Mouse (Mus musculus): Measurements from ENCODE around the gene Hsd17b1. TPM values are rescaled to one million over a fixed set of nuclear protein-coding genes. Genes with fewer than 3 reads are reported as not detected.

Gene Hsd17b1
- polyA plus RNA-seq, 1 experiment from 2014 or later: 0.08 TPM

DNA sequence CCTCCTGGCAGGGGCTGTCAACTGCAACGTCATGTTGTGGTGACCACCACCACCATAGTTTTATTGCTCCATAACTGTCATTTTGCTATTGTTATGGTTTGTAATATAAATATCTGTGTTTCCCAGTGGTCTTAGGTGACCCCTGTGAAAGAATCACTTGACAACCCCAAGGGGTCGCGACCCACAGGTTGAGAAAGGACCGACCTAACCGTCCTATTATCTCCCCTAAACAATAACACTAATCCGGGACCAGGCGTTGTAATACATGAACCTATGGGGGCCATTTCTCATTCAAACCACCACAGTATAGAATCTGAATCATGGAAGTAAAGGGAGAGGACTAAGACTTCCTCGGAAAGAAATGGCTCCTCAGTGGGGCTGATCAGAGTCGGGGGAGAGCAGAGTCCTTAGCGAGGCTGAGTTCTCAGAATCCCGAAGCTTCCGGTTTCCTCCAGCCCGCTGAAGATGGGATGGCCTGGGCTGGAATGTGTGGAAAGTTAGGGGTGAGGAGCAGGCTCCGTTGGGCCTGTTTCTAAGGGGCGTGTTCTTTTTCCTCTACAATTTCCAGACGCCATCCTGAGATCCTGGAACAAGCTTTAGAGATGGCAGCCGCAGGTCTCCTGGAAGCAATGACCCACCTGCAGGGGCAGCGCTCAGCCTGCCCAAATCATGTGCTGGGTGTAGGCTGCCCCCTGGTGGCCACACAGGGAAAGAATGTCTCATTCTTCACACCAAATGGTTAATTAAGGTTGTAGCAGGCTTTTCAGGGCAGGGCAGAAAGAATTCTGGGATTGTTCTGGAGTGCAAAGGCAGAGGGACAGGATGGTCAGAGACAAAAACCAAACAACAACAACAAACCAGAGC is 11.4 kb upstream of the Hsd17b1 start:
- Histone ChIP-seq H3K4me2 (replicated peaks; ENCODE audit: low read depth) (peak overlapping the region; percentile 64), H3K9me3 (ENCODE audit: control insufficient read depth) (no peaks in the 10 kb centered on the region), H3K4me3 (ENCODE audit: low read depth, low read length) (peak overlapping the region; percentile 20; the same call in 1 of the 2 replicates), H3K27me3 (replicated peaks; ENCODE audit: control insufficient read depth, insufficient read depth, low read length) (no peaks in the 10 kb centered on the region), H3K36me3 (ENCODE audit: control insufficient read depth, insufficient read depth) (peaks cover 7% of the 10 kb centered on the region; the same call in 1 of the 2 replicates), H3K27ac (ENCODE audit: low read depth, low read length) (no peak overlapping the region), H3K9ac (ENCODE audit: low read depth, low read length) (no peak overlapping the region), H3K4me1 (replicated peaks; ENCODE audit: control insufficient read depth, insufficient read depth, low read length) (peaks cover 16% of the 10 kb centered on the region; the same call in 1 of the 2 replicates)
- TF ChIP-seq CTCF (IDR thresholded peaks at IDR 0.05; ENCODE audit: low read depth): peak; percentile 99
- WGBS: 19% methylated on average over 18 of the region's 18 CpGs
- no peak for ATAC-seq

DNA sequence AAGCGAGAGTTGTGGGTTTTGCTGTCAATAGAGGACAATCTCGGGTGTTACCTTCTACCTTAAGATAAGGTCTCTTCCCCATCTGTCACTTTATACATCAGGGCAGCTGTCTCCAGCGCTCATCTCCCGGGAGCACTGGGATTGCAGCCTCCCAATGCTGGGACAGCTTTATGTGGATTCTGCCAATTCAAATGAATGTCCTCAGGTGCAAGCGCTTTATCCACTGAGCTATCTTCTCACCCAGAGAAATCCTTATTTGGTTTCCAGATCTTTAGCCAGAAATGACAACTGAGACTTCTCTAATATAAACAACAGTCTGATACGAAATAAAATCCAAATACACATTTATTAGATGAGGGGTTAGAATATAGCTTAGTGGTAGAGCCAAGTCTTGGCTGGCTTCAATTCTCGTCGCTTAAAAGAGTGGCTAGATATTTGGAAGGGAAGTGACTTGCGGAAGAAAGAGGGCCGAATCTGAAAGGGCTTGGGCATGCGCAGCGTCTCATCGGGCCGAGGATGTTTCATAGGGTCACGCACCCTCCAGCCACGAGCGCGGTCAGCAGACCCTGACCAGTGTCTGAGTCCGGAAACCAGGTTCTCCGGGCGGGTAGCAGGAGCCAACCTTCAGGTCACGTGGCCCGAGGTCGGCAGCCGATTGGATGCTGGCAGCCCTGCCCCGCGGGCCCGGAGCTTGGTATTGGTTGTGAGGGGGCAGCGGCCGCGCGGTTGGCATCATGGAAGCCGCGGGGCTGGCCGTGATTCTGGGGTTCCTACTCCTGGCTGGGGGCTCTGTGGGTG is 8.6 kb upstream of the Hsd17b1 start, which contains the start of gene Naglu:
Gene Naglu (plus strand): TSS at position 622 of the 798 bp plus-strand sequence.
- TF ChIP-seq CTCF (IDR thresholded peaks at IDR 0.05; ENCODE audit: low read depth): no peak
- Histone ChIP-seq H3K27ac (ENCODE audit: low read depth, low read length) (no peak within 1 kb of the TSS), H3K4me3 (ENCODE audit: low read depth, low read length) (peak within 1 kb of the TSS; percentile 78), H3K4me1 (replicated peaks; ENCODE audit: control insufficient read depth, insufficient read depth, low read length) (peaks cover 4% of the 10 kb centered on the region; the same call in 1 of the 2 replicates), H3K36me3 (ENCODE audit: control insufficient read depth, insufficient read depth) (no peaks in the 10 kb centered on the region), H3K27me3 (replicated peaks; ENCODE audit: control insufficient read depth, insufficient read depth, low read length) (no peaks in the 10 kb centered on the region), H3K9me3 (ENCODE audit: control insufficient read depth) (no peaks in the 10 kb centered on the region), H3K9ac (ENCODE audit: low read depth, low read length) (peak within 1 kb of the TSS; percentile 53), H3K4me2 (replicated peaks; ENCODE audit: low read depth) (peak within 1 kb of the TSS; percentile 99)
- 4% methylated on average over 35 of the region's 35 CpGs for WGBS
- peak; percentile 84 for ATAC-seq

DNA sequence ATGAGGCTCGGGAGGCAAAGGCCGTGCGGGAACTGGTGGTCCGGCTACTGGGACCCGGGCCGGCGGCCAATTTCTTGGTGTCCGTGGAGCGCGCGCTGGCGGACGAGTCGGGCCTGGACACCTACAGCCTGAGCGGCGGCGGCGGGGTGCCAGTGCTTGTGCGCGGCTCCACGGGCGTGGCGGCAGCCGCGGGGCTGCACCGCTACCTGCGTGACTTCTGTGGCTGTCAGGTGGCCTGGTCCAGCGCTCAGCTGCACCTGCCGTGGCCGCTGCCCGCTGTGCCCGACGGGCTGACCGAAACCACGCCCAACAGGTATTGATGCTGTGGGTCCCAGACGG is 8.1 kb upstream of the Hsd17b1 start:
- no peak for TF ChIP-seq CTCF (IDR thresholded peaks at IDR 0.05; ENCODE audit: low read depth)
- H3K36me3 ChIP-seq (ENCODE audit: control insufficient read depth, insufficient read depth): no peaks in the 10 kb centered on the region
- no peak overlapping the region for H3K27ac ChIP-seq (ENCODE audit: low read depth, low read length)
- no peaks in the 10 kb centered on the region for H3K27me3 ChIP-seq (replicated peaks; ENCODE audit: control insufficient read depth, insufficient read depth, low read length)
- peaks cover 4% of the 10 kb centered on the region; the same call in 1 of the 2 replicates for H3K4me1 ChIP-seq (replicated peaks; ENCODE audit: control insufficient read depth, insufficient read depth, low read length)
- 0% methylated on average over 30 of the region's 36 CpGs for WGBS
- no peaks in the 10 kb centered on the region for H3K9me3 ChIP-seq (ENCODE audit: control insufficient read depth)
- H3K9ac ChIP-seq (ENCODE audit: low read depth, low read length): peak overlapping the region; percentile 53
- ATAC-seq: peak; percentile 63
- H3K4me2 ChIP-seq (replicated peaks; ENCODE audit: low read depth): peak overlapping the region; percentile 99
- H3K4me3 ChIP-seq (ENCODE audit: low read depth, low read length): peak overlapping the region; percentile 78

DNA sequence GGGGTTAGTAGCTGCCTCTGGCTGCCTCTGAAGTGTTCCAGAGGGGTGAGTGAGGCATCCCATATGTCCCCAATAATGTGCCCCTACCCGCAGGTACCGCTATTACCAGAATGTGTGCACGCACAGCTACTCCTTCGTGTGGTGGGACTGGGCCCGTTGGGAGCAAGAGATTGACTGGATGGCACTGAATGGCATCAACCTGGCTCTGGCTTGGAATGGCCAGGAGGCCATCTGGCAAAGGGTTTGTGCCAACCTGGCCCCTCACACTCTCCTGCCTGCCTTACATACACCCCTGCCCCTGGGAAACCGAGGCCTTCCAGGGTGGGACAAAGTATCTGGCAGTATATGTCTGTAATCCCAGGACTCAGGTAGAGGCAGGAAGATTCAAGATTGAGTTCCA is 7.2 kb upstream of the Hsd17b1 start:
- 72% methylated on average over 6 of the region's 6 CpGs for WGBS
- no peak overlapping the region for H3K9ac ChIP-seq (ENCODE audit: low read depth, low read length)

DNA sequence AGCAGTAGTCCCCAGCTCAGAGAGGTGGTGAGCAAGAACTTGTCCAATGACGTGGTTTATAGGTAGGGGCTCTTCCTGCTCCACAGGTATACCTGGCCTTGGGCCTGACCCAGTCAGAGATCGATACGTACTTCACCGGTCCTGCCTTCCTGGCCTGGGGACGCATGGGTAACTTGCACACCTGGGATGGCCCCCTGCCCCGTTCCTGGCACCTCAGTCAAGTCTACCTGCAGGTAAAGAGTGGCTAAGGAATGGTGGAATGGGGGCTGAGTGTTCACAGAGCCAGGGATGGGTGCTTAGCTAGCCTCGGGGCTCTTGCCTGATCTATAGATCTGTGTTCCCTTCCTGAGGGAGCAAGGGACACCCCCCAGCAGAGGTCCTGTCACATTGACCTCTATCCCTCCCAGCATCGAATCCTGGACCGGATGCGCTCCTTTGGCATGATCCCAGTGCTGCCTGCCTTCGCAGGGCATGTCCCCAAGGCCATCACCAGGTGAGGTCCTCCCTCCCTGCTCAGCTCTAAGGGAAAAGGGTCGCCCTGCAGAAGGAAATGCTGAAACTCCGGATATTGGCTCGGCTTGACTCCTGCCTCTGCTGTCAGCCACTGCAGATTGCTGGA is 6.3 kb upstream of the Hsd17b1 start:
- WGBS: 80% methylated on average over 14 of the region's 14 CpGs
- H3K9ac ChIP-seq (ENCODE audit: low read depth, low read length): no peak overlapping the region
- no peak for ATAC-seq
- H3K27me3 ChIP-seq (replicated peaks; ENCODE audit: control insufficient read depth, insufficient read depth, low read length): no peaks in the 10 kb centered on the region
- H3K4me1 ChIP-seq (replicated peaks; ENCODE audit: control insufficient read depth, insufficient read depth, low read length): no peaks in the 10 kb centered on the region
- H3K36me3 ChIP-seq (ENCODE audit: control insufficient read depth, insufficient read depth): peaks cover 9% of the 10 kb centered on the region; the same call in 1 of the 2 replicates
- no peak for TF ChIP-seq CTCF (IDR thresholded peaks at IDR 0.05; ENCODE audit: low read depth)
- H3K9me3 ChIP-seq (ENCODE audit: control insufficient read depth): no peaks in the 10 kb centered on the region
- H3K4me3 ChIP-seq (ENCODE audit: low read depth, low read length): no peak overlapping the region
- H3K4me2 ChIP-seq (replicated peaks; ENCODE audit: low read depth): no peak overlapping the region
- H3K27ac ChIP-seq (ENCODE audit: low read depth, low read length): no peak overlapping the region

More for the DNA sequence above, 7.2 kb upstream of the Hsd17b1 start:
- Histone ChIP-seq H3K9me3 (ENCODE audit: control insufficient read depth) (no peaks in the 10 kb centered on the region), H3K4me2 (replicated peaks; ENCODE audit: low read depth) (no peak overlapping the region), H3K4me3 (ENCODE audit: low read depth, low read length) (no peak overlapping the region), H3K36me3 (ENCODE audit: control insufficient read depth, insufficient read depth) (peaks cover under 1% of the 10 kb centered on the region; the same call in 1 of the 2 replicates), H3K27me3 (replicated peaks; ENCODE audit: control insufficient read depth, insufficient read depth, low read length) (no peaks in the 10 kb centered on the region), H3K27ac (ENCODE audit: low read depth, low read length) (no peak overlapping the region), H3K4me1 (replicated peaks; ENCODE audit: control insufficient read depth, insufficient read depth, low read length) (peaks cover 3% of the 10 kb centered on the region; the same call in 1 of the 2 replicates)
- ATAC-seq: no peak
- TF ChIP-seq CTCF (IDR thresholded peaks at IDR 0.05; ENCODE audit: low read depth): no peak

Measured in intestine, postnatal 0 days (tissue).